In the genomic region with DNA sequence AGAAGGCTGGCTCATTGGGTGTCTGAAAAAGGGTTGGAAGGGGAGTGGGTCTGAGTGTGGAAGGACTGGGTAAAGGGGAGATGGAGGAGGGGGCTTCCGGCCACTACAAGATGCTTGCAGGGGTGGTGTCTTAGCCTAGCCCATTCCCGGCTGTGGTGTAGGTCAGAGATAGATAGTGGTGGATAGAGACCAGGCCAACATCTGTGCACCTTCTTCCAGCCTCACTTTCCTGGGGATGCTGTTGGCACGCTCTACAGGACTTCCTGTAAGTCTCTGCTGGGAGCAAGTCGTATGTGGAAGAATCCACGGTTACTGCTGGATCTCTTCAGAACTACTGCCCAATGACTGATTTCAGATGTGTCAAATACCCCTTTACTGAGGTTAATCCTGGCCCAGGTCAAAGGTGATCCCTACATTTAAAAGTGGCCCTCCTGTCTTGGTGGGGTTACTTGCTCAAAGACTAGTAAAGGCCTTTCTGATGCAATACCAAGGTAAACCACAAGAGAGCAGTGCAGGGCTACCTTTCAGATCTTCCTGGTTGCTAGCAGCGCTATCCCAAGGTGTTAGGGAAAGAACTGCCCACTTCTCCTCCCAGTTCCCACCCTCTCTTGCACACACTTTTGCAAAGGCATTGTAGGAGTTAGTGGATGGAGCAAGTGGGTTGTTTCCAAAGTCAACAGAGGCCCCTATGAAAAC, we compare ENCODE assay signal across 8 mouse cellular contexts.
DNase-seq lines count a peak whose midpoint lies in the region; ATAC-seq and TF ChIP-seq lines count a peak whose summit lies in the region.

No protein-coding gene starts in this region.

- TF ChIP-seq CTCF in gastrocnemius, adult 2 months (IDR thresholded peaks at IDR 0.05): peak; percentile 95

- no peak overlapping the region for H3K4me2 ChIP-seq in intestine, embryonic 14.5 days (ENCODE audit: low read length)

- H3K9ac ChIP-seq in intestine, embryonic 14.5 days (ENCODE audit: low read length): no peak overlapping the region

- DNase-seq in adrenal gland, adult (ENCODE audit: inconsistent age in 2 of 2, low spot score in 1 of 2): peak; percentile 77 to 97
- DNase-seq in cerebellum, postnatal 36 days: peak; percentile 75 to 95
- peak; percentile 74 for DNase-seq in gastrocnemius, adult 2 months
- peak; percentile 95 for DNase-seq in intestine, embryonic 14.5 days (ENCODE audit: low spot score)
- peak; percentile 60 to 74 for DNase-seq in left cerebral cortex, adult 8-10 months (ENCODE audit: low spot score in 2 of 2)
- DNase-seq in midbrain, embryonic 10.5 days (ENCODE audit: low spot score): peak; percentile 78
- peak; percentile 67 to 72 for DNase-seq in right cerebral cortex, postnatal 36 days (ENCODE audit: low spot score in 2 of 2)

- ATAC-seq in intestine, embryonic 14.5 days (replicated peaks; ENCODE audit: low FRiP score, low TSS enrichment, low read depth): peak; percentile 62; the same call in 1 of the 2 replicates
- ATAC-seq in erythroid progenitor cell, adult 5-6 weeks (replicated peaks; ENCODE audit: low FRiP score, poor library complexity, severe bottlenecking): no peak

- H3K27ac ChIP-seq in gastrocnemius, adult 2 months: no peak overlapping the region
- no peak overlapping the region for H3K27ac ChIP-seq in intestine, embryonic 14.5 days (ENCODE audit: low read depth)
- H3K27ac ChIP-seq in midbrain, embryonic 10.5 days (replicated peaks): peak overlapping the region; percentile 49; the same call in 1 of the 2 replicates

- no peak overlapping the region for H3K4me3 ChIP-seq in gastrocnemius, adult 2 months
- H3K4me3 ChIP-seq in intestine, embryonic 14.5 days (ENCODE audit: low read depth, low read length): no peak overlapping the region
- H3K4me3 ChIP-seq in midbrain, embryonic 10.5 days: no peak overlapping the region

- no peaks in the 10 kb centered on the region for H3K36me3 ChIP-seq in intestine, embryonic 14.5 days (ENCODE audit: control insufficient read depth, insufficient read depth, low read length)
- H3K36me3 ChIP-seq in midbrain, embryonic 10.5 days: no peaks in the 10 kb centered on the region

- WGBS in intestine, embryonic 14.5 days: 55% methylated on average over 6 of the region's 6 CpGs
- WGBS in midbrain, embryonic 10.5 days: 64% methylated on average over 6 of the region's 6 CpGs

- H3K27me3 ChIP-seq in intestine, embryonic 14.5 days (replicated peaks; ENCODE audit: control insufficient read depth, insufficient read depth, low read length): no peaks in the 10 kb centered on the region
- 0 out of 2 replicates have a peak, but pooled peaks cover 3% of the 10 kb centered on the region for H3K27me3 ChIP-seq in midbrain, embryonic 10.5 days (ENCODE audit: low read depth, poor library complexity, severe bottlenecking)

- intact Hi-C loops in gastrocnemius, adult 2 months (cut with DNase I): loop anchor here (1.0 to 2.0 kb wide), 5 partner anchors 90 to 412 kb away; no protein-coding TSS in a partner anchor

- H3K4me1 ChIP-seq in intestine, embryonic 14.5 days (replicated peaks; ENCODE audit: control insufficient read depth, insufficient read depth, low read length): peaks cover 5% of the 10 kb centered on the region; the same call in 1 of the 2 replicates
- peaks cover 19% of the 10 kb centered on the region; the same call in 1 of the 2 replicates for H3K4me1 ChIP-seq in midbrain, embryonic 10.5 days

- no peaks in the 10 kb centered on the region for H3K9me3 ChIP-seq in intestine, embryonic 14.5 days (ENCODE audit: control insufficient read depth, low read length)
- no peaks in the 10 kb centered on the region for H3K9me3 ChIP-seq in midbrain, embryonic 10.5 days (replicated peaks)
